Mouse (Mus musculus) midbrain, embryonic 14.5 days (tissue): ENCODE data around the gene Sorcs2. TPM values are rescaled to one million over a fixed set of nuclear protein-coding genes. Genes with fewer than 3 reads are reported as not detected.

ENCODE experiments used
- ATAC-seq: fragments of 200-750 bp; cut with Nextera tagmentation; 2 replicates; pipeline ENCODE4 v1.8.0; 2017; ENCODE audit warnings: moderate number of reproducible peaks, moderate library complexity; ENCODE audit not compliant: low FRiP score, low TSS enrichment
- DNase-seq: peaks from one replicate; pipeline ENCODE4 v3.0.0-alpha.2; 2015
- H3K27ac ChIP-seq: fragments of 300-500 bp; sonication (generic); replicated peaks from 2 replicates; pipeline ENCODE4 v1.5.1; 2014; ENCODE audit warnings: mild to moderate bottlenecking, low read depth, low read length, moderate library complexity
- H3K27me3 ChIP-seq: fragments of 300-500 bp; sonication (generic); 2 replicates; pipeline ENCODE4 v1.6.1; 2014; ENCODE audit warnings: low read length, control low read depth, mixed read lengths; ENCODE audit not compliant: control insufficient read depth, insufficient read depth
- H3K36me3 ChIP-seq: fragments of 300-500 bp; sonication (generic); 2 replicates; pipeline ENCODE4 v1.6.1; 2014; ENCODE audit warnings: low read length, control low read depth; ENCODE audit not compliant: control insufficient read depth, insufficient read depth
- H3K4me1 ChIP-seq: fragments of 300-500 bp; sonication (generic); 2 replicates; pipeline ENCODE4 v1.6.1; 2014; ENCODE audit warnings: mild to moderate bottlenecking, antibody characterized with exemption, low read length, control low read depth; ENCODE audit not compliant: control insufficient read depth, insufficient read depth
- H3K4me2 ChIP-seq: fragments of 300-500 bp; sonication (generic); 2 replicates; pipeline ENCODE4 v1.6.1; 2014; ENCODE audit warnings: mild to moderate bottlenecking, low read length, moderate library complexity
- H3K4me3 ChIP-seq: fragments of 300-500 bp; sonication (generic); replicated peaks from 2 replicates; pipeline ENCODE4 v1.5.1; 2014; ENCODE audit warnings: low read depth, low read length
- H3K9ac ChIP-seq: fragments of 300-500 bp; sonication (generic); replicated peaks from 2 replicates; pipeline ENCODE4 v1.6.1; 2014; ENCODE audit warnings: mild to moderate bottlenecking, low read length, moderate library complexity
- H3K9me3 ChIP-seq: fragments of 300-500 bp; sonication (generic); 2 replicates; pipeline ENCODE4 v1.6.1; 2016; ENCODE audit warnings: low read length, control low read depth, mixed read lengths; ENCODE audit not compliant: control insufficient read depth
- WGBS: fragments of 180-500 bp; shearing (Covaris S2); extraction: QIAGEN DNeasy Blood & Tissue Kit; methylation state at CpG from one replicate; pipeline ENCODE4 v1.1.7; 2014; 5-methylcytosine and 5-hydroxymethylcytosine counted together
- polyA plus RNA-seq: library from polyadenylated mRNA; unstranded; fragments of >200 nt; fragmentation: Nextera tagmentation; extraction: Ambion mirVana; gene quantifications from 2 replicates; pipeline ENCODE4 v1.2.1, GENCODE M21; 2014

Sorcs2 gene
- polyA plus RNA-seq, 1 experiment from 2014 or later = 15.1 TPM

DNA sequence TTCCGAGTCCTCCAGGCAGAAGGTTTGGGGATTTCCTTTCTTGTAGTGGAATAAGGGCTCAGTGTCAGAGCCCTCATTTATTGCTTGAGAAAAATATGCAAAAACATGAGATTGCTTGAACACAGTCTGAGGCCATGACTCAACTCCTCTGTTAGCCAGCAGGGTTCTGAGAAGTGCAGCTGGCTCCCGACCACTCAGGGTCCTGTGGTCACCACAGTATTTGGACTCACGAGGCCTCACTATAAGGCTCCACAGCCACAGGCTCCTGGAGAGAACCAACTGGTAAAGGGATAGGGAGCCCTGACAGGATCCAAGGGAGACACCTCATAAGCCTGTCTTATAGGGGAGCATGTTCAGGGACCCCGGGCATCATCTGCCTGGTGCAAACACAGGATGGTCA is 15.2 kb downstream of the Sorcs2 start:
- Histone ChIP-seq H3K9ac (no peak overlapping the region), H3K4me2 (no peak overlapping the region), H3K4me3 (no peak overlapping the region), H3K9me3 (no peaks in the 10 kb centered on the region), H3K36me3 (no peaks in the 10 kb centered on the region), H3K27ac (no peak overlapping the region), H3K4me1 (no peaks in the 10 kb centered on the region; the same call in none of the 2 replicates), H3K27me3 (peaks cover 8% of the 10 kb centered on the region; the same call in 1 of the 2 replicates)
- ATAC-seq (no peak), DNase-seq (no peak)
- 60% methylated on average over 4 of the region's 4 CpGs for WGBS

DNA sequence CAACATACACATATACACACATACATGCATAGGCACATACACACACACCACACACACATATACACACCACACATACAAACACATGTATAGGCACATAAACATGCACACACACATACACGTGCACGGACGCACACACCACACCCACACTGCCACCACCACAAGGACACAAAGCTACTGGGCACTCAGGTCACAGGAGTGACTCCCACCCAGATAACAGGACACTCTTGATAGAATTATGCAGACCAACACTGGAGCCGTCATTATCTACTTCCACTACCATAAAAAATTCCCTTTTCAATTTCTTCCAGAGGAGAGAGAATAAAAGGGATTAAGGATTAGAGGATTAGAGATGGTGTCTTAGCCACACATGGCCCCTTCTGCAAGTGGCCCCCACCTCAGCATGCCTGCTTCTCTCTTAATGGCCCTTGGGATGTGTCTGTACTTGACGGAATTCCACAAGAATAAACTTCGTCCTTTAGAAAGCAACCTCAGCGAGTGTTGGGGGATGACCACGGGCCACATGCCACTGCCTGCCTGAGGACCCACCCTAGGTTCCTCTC is 15.7 kb downstream of the Sorcs2 start:
- Histone ChIP-seq H3K27ac (no peak overlapping the region), H3K9ac (no peak overlapping the region), H3K27me3 (peaks cover 8% of the 10 kb centered on the region; the same call in 1 of the 2 replicates)

DNA sequence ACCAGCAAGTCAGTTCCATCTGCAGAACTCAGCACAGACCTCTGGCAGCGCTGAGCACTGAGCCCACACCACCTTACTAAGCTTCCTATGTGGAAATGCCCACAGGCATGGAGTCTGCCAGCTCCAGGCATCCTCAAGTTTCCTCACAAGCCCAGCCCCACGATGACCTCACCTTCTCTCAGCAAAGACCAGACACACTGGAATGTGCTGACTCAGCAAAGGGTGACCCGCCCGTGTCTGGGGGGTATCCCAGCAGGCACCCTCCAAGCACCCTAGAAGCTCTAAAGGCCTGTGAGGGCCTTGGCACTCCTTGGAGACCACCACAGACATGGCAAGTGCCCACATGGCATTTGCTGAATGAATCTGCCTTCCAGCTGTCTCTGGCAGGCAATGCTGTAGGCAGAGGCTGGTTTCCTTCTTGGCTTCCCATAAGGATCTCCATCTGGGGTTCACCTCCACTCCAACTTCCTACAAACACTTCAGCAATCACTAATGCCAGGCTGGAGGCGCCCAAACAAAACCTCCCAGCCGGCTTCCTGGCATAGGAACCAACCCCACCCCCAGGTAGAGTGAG is 17.9 kb downstream of the Sorcs2 start:
- DNase-seq (no peak), ATAC-seq (no peak)
- Histone ChIP-seq H3K36me3 (no peaks in the 10 kb centered on the region), H3K4me2 (no peak overlapping the region), H3K4me3 (no peak overlapping the region), H3K9me3 (no peaks in the 10 kb centered on the region), H3K27ac (no peak overlapping the region), H3K27me3 (peaks cover 8% of the 10 kb centered on the region; the same call in 1 of the 2 replicates), H3K4me1 (peaks cover 2% of the 10 kb centered on the region), H3K9ac (no peak overlapping the region)
- 86% methylated on average over 6 of the region's 6 CpGs for WGBS

More for the DNA sequence above, 15.7 kb downstream of the Sorcs2 start:
- no peak overlapping the region for H3K4me3 ChIP-seq
- no peaks in the 10 kb centered on the region; the same call in none of the 2 replicates for H3K4me1 ChIP-seq
- no peaks in the 10 kb centered on the region for H3K36me3 ChIP-seq
- ATAC-seq (no peak), DNase-seq (peak; percentile 22)
- no peak overlapping the region for H3K4me2 ChIP-seq
- WGBS = 20% methylated on average over 8 of the region's 8 CpGs
- H3K9me3 ChIP-seq = no peaks in the 10 kb centered on the region

DNA sequence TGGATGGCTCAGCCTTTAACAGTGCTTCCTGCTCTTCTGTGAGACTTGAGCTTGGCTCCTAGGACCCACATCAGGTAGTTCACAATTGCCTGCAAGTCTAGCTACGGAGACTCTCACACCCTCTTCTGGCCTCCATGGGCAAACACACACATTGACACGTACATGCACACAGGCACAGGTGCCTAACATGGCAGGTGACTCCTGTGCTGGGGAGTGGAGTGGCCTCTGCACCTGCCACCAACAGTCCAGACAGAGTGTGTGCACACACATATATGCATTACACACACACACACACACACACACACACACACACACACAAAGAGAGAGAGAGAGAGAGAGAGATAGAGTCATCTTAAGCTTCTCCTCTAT is 19.6 kb downstream of the Sorcs2 start:
- peaks cover 10% of the 10 kb centered on the region for H3K4me1 ChIP-seq
- no peak overlapping the region for H3K9ac ChIP-seq
- no peaks in the 10 kb centered on the region for H3K36me3 ChIP-seq
- no peak overlapping the region for H3K27ac ChIP-seq
- DNase-seq (no peak), ATAC-seq (no peak)
- H3K27me3 ChIP-seq = no peaks in the 10 kb centered on the region; the same call in 1 of the 2 replicates
- H3K4me2 ChIP-seq = no peak overlapping the region
- H3K4me3 ChIP-seq = no peak overlapping the region
- WGBS = 91% methylated on average over 2 of the region's 2 CpGs
- no peaks in the 10 kb centered on the region for H3K9me3 ChIP-seq

DNA sequence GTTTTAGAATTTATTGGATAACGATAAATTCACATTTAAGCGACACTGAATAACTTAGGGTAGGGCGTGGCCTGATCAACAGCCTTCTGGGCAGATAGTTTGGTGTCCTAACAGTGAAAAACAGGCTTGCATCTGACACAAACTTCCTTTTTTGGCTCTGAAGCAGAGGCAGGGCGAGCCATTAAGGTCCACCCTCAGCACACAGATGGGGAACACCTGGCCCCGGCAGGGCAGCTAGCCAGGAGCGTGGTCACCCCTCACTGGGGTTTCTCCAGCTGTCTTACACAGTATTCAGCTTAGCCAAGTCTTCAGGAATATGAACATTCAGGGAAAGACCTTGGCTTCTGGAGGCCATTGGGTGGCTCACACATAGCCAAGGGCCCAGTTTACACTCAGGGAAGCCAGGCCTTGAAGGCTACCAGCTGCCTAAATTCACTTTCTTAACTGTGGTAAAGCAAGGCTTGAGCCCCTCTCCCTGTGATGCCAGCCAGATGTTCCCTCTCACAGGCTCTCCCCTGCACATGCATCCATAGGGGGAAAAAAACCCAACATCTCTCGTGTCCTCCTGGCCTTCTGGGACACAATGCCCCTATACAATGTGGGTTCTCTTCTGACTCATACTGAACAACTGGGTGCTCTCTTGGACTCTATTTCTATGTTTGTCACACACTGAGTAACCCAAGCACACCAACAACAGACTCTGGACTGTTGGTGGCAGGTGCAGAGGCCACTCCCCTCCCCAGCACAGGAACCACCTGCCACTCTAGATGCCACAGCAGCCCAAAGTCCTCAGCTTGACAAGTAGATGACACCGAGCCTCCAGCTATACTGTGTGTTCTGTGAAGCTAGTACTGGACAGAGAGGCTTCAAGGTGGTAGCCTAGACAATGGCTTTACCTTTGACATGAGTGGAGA is 20.2 kb downstream of the Sorcs2 start:
- ATAC-seq (no peak), DNase-seq (no peak)
- H3K4me2 ChIP-seq = no peak overlapping the region
- 91% methylated on average over 8 of the region's 8 CpGs for WGBS
- peaks cover 12% of the 10 kb centered on the region for H3K4me1 ChIP-seq
- no peaks in the 10 kb centered on the region for H3K36me3 ChIP-seq
- H3K27ac ChIP-seq = no peak overlapping the region
- H3K27me3 ChIP-seq = no peaks in the 10 kb centered on the region; the same call in 1 of the 2 replicates
- H3K4me3 ChIP-seq = no peak overlapping the region
- H3K9ac ChIP-seq = no peak overlapping the region
- H3K9me3 ChIP-seq = no peaks in the 10 kb centered on the region

DNA sequence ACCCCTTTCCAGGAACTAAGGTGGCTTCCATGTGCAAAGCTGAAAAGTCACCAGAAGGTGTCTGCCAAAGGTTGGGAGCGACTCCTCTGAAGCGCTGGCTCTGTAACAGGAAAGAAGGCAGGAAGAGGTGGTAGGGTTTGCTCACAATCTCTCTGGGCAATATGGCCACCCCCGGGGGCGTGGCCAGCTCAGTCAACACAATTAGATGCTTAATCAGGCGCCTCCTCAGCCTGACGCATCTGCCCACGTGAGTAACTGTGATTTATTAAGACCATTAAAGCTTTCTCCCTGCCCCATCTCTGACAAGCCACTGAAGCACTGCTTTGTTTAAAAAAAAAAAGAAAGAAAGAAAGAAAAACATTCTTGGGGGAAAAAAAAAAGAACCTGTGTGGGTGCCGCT is 22.1 kb downstream of the Sorcs2 start:
- WGBS = 63% methylated on average over 8 of the region's 8 CpGs
- Histone ChIP-seq H3K9me3 (no peaks in the 10 kb centered on the region), H3K4me1 (peaks cover 12% of the 10 kb centered on the region; the same call in 1 of the 2 replicates), H3K27me3 (no peaks in the 10 kb centered on the region), H3K27ac (no peak overlapping the region), H3K36me3 (no peaks in the 10 kb centered on the region), H3K4me2 (no peak overlapping the region), H3K4me3 (no peak overlapping the region), H3K9ac (no peak overlapping the region)
- peak; percentile 27 for DNase-seq
- ATAC-seq = no peak

DNA sequence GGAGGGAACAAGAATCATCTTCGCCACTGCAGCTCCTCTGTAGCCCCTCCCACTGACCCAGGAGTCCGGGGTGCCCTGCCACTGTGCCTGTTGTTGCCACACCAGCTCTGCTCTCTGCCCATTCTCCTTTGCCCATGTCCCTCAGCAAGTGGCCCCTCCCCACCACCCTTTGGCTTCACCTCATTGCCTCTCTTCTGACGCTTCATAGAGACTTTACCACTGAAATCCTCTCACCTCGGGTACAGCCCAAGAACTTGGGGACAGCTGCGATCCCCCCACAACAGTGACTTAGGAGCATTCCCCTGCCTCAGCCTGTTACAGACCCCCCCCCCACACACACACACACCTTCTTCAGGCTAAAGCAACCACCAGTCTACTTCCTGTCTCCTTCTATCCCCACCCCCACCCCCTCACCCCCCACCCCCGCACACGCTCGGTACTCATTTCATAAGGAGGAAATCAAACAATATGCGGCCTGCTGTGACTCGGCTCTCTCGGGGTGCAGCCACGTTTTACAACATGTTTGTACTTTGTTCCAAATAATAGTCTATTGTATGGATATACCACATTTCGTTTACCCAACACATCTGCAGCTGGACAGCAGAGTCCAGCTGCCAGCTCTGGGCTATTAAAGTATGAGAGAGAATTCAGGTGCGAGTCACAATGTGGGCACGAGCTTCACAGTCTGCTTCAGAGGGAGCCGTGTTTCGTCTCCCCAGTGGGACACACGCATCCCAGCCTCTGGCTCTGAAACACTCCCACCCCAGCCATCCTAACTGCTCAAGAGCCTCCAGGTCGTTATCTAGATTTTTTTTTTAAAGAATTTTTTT is 23.5 kb downstream of the Sorcs2 start:
- WGBS = 58% methylated on average over 19 of the region's 19 CpGs
- no peak overlapping the region for H3K27ac ChIP-seq
- no peak overlapping the region for H3K4me2 ChIP-seq
- no peak overlapping the region for H3K9ac ChIP-seq
- peaks cover 20% of the 10 kb centered on the region for H3K4me1 ChIP-seq
- ATAC-seq (no peak), DNase-seq (no peak)
- H3K36me3 ChIP-seq = no peaks in the 10 kb centered on the region
- H3K9me3 ChIP-seq = no peaks in the 10 kb centered on the region
- H3K4me3 ChIP-seq = no peak overlapping the region
- no peaks in the 10 kb centered on the region for H3K27me3 ChIP-seq

DNA sequence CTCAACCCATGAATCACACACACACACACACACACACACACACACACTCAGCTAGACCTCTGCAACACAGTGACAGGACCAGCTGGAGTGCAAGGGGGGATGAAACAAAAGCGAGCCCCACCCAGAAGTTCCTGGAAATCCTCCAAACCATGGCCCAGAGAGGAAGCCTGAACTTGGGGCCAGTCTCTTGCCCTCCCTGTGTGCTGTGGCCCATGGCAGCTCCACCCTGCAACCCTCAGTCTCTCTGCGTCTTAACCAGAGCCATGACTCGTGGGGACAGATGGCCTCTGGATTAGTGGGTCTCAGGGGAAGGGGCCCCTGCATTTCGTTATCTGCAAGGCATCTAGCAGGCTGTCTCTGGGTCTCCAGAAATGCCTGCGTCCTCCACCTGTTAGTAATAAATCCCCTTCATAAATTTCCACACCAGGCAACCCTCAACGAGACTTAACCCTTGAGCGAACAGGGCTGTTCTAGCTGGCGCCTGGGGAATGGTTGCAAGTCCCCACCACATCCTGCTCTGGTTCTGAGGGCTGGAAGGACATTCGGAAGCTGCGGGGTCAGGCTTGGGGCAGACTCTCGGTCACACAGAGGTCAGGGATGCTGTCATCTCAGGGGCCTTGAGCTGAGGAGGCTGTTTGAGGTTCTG is 24.6 kb downstream of the Sorcs2 start:
- 34% methylated on average over 11 of the region's 11 CpGs for WGBS
- peak; percentile 52 for DNase-seq
- Histone ChIP-seq H3K4me2 (no peak overlapping the region), H3K4me1 (peaks cover 31% of the 10 kb centered on the region), H3K27me3 (no peaks in the 10 kb centered on the region), H3K9ac (no peak overlapping the region), H3K4me3 (no peak overlapping the region), H3K36me3 (no peaks in the 10 kb centered on the region), H3K27ac (no peak overlapping the region), H3K9me3 (no peaks in the 10 kb centered on the region)
- no peak for ATAC-seq
